Mouse (Mus musculus) cerebellum, adult 8-10 months (tissue): ENCODE results near the gene Fam178b.
"Not testable (repeated sequence)": the region's sequence is repeated elsewhere in the genome, so short reads cannot be mapped to it uniquely, and the experiment has no call there.

ENCODE experiments used
- DNase-seq: peaks from one replicate; pipeline ENCODE4 v3.0.0; 2022

The Fam178b gene

GRCm38 (mm10) chr1:36540807-36541206 is 142.2 kb downstream of the Fam178b start:
- no peak for DNase-seq

- no peak for DNase-seq
Observed at GRCm38 (mm10) chr1:36540132-36540531, 142.9 kb downstream of the Fam178b start.

DNA sequence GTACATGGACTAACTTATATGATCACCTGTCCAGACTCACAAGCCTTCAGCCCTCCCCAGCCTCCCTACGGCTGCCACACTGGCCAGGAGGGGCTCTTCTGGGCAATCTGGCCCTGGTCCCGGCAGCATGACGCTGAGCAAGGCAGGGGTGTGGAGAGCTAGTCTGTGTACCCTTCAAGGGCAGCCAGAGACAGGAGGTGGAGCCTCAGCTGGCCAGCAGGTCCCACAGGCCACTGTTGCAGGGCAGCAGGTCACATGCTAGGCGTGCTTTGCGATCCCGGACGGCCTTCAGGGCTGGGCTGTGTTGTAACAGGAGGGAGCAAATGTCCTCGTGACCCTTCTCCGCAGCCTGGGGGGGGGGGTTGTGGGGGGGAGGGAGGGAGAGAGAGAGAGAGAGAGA is 143.8 kb downstream of the Fam178b start, which contains the start of gene Gm42417:
Gm42417 (minus strand) TSS at position 244 of the 400 bp plus-strand sequence.
- DNase-seq, result no peak

- no peak for DNase-seq
Observed at GRCm38 (mm10) chr1:36538727-36539126, 144.3 kb downstream of the Fam178b start.

DNA sequence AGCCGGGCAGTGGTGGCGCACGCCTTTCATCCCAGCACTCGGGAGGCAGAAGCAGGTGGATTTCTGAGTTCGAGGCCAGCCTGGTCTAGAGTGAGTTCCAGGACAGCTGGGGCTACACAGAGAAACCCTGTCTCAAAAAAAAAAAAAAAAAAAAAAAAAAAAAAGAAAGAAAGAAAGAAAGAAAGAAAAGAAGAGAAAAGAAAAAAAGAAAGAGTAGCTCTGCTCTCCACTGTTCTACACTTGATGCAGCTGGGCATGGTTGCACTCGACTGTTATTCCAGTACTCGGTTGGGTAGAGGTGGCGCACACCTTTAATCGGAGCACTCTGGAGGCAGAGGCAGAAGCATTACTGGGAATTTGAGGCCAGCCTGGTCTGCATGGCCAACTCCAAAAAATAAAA is 146.2 kb downstream of the Fam178b start, which contains the start of gene Ankrd23:
Ankrd23 (minus strand) TSS at position 101 of the 400 bp plus-strand sequence.
- DNase-seq, result not testable (repeated sequence)

DNA sequence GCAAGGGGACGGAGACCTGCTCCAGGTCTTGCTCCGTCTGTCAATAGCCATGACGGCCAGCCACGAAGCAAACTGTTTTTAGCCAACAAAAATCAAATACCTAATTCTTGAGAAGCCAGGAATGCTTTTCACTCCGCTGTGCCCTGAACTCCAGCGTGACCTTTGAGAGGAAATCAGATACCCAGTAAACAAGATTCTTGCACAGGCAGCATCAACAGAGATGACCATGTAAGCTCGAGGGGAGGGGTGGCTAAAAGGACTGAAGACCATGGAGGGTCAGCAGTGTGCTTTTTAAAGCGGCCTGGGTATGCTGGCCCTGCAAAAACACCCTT is 146.6 kb downstream of the Fam178b start:
- DNase-seq, result no peak

DNA sequence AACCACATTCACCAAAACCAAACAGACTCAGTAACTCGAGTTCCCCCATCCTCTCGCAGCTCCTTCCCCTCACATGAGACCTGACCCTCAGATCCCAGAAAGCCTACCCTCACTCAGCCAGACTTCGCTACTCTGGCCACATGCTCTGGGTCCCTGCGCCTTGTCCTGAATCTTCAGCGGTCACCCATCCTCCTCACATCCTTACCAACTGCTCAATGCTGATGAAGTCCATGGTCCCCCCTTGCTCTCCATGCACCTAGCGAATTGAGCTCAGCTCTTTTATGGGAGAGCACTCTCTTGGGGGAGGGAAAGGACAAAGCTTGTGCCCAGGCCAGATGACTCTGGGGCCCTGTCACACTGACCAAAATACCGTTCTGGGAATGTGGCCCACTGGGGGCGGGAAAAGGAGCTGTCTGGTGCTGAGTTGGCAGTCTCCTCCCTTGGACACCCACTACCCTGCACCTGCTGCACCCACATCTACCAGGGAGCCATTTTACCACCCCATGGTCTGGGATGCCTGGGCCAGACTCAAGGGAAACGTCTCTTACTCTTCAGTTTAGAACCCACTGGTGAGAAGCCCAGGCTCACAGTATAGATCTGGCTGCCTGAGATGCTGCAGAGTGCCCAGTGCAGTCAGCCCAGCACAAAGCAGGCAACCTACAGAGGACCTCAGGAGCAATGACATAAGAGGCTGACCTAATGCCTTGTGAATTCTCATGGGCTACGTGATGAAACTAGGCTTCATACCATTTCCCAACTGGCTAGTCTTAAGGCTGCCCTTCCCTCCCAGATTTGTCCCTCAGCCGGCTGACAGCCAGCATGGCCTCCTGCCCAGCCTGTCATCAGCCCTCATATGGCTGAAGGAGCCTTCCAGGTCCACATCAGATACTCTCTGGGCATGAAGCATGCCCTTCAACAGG is 147.2 kb downstream of the Fam178b start:
- no peak for DNase-seq

DNA sequence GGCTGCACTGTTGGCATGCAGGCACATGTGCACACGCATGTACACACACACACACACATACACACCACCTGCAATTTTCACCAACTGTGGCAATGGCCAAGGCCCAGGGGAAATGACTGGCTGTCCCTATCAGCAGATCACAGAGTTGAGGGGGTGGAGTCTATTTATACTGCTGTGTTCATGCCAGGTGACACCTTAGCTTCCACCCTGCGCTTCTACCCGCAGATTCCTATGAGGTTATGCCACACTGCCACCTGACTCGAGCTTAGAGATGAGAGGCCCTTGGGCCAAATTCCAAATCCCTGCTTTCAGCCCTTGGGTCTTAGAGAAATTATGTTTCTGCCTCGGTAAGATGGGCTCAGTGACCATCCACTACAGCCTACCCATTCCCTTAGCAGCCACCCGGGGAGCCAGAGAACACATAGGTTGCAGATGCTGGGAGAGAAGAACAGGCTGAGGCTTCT is 148.4 kb downstream of the Fam178b start:
- no peak for DNase-seq

GRCm38 (mm10) chr1:36533546-36533945 is 149.4 kb downstream of the Fam178b start:
- DNase-seq, result no peak

GRCm38 (mm10) chr1:36531461-36531860 is 151.5 kb downstream of the Fam178b start:
- DNase-seq, result no peak

- DNase-seq, result no peak
Observed at GRCm38 (mm10) chr1:36530962-36531361, 152.0 kb downstream of the Fam178b start.

GRCm38 (mm10) chr1:36530485-36530884 is 152.5 kb downstream of the Fam178b start:
- no peak for DNase-seq

GRCm38 (mm10) chr1:36529875-36530274 is 153.1 kb downstream of the Fam178b start:
- DNase-seq, result no peak

GRCm38 (mm10) chr1:36529274-36529673 is 153.7 kb downstream of the Fam178b start:
- no peak for DNase-seq

DNA sequence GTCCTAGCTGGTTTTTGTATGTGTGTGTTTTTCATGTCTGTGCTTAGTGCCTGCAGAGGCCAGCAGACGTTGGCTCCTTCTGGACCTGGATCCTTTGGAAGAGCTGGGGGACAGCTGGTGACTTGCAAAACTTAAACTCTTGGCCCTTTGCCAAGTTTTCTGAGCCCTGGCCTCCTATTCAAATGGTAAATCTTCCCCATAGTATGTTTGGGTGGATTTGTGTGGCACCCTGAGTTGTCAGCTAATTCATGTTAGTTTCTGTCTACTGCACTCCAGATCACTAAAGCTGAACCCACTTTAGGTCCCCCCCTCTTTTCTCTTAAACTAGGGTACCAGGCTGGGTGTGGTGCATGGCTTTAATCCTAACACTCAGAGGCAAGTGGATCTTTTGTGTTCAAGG is 154.6 kb downstream of the Fam178b start:
- no peak for DNase-seq

GRCm38 (mm10) chr1:36526903-36527302 is 156.1 kb downstream of the Fam178b start:
- DNase-seq, result no peak

GRCm38 (mm10) chr1:36525774-36526173 is 157.2 kb downstream of the Fam178b start:
- no peak for DNase-seq

- no peak for DNase-seq
Observed at GRCm38 (mm10) chr1:36524058-36524457, 158.9 kb downstream of the Fam178b start.

DNA sequence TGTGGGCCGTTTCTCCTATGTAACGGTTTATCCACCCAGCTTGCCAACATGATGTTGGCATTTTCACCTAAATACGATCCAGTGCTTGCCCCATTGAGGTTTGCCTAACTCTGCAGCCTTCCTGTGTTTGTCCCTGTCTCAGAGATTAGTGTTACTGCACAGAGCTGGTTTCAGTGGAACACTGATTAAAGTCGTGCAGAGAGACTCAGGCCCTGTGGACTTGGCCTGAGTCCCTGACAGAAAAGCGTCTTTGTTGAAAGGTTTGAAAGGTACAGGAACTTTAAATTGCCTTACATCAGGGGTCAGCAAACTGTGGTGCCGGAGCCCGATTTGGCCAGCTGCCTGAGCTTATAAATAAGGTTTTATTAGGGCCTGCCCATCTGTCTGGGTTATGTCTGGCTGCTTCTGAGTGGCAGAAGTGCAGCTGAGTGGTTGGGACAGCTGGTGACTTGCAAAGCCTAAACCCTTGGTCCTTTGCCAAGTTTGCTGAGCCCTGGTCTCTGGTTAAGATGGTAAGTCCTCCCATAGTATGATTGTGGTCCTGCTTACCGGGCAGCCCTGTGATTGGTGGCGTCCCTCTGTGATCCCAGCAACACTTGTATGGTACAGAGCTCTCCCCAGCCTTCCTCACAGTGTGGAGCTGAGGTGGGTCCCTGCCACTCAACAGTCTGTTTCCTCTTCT is 159.5 kb downstream of the Fam178b start:
- DNase-seq, result no peak

DNA sequence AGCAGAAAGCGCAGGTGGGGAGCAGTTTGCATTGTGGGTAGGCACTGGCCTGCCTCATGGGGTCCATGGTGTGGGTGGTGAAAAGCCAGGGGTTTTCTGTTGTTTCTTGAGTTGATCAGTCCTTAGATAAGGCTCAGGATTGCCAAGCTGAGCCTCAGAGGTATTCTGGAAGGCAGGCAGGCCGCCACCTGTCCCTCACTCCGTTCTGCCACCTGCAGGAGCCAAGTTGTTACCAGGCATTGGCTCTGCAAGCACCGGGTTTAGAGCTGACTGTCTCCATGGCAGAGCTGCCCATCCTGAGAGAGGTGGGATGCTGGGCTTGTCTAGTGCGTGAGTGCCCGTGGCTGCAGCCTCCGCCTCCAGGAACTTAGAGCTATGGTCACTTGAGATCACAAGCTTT is 160.8 kb downstream of the Fam178b start:
- DNase-seq, result no peak

DNA sequence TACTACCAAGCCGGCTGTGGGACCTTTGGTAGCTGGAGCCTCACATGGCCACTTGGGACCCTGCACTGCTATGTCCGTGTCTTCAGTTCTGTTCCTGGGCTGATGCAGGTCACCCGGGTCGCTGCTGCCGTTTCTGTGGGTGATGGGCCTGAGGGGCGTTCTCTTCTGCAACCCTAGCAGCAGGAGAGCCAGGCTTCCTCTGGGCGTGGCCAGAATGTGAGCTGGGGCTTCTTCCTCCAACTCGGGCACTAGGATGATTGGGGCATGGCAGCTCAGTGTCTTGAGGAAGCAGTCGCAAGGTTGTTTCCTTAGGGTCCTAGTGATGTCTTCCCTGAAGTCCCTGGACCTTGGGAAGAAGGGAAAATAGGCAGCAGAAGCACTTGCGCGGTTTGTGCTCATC is 163.4 kb downstream of the Fam178b start:
- no peak for DNase-seq

- DNase-seq, result no peak
Observed at GRCm38 (mm10) chr1:36518259-36518658, 164.7 kb downstream of the Fam178b start.

GRCm38 (mm10) chr1:36513718-36514117 is 169.3 kb downstream of the Fam178b start:
- peak; percentile 49 for DNase-seq

GRCm38 (mm10) chr1:36513310-36513709 is 169.7 kb downstream of the Fam178b start:
- DNase-seq, result no peak
